Mouse (Mus musculus): Measurements from ENCODE around the gene Otop3. TPM values are rescaled to one million over a fixed set of nuclear protein-coding genes. Genes with fewer than 3 reads are reported as not detected.

The Otop3 gene
- polyA plus RNA-seq, 1 experiment from 2014 or later = not detected

GRCm38 (mm10) chr11:115326730-115327129, 7.8 kb upstream of the Otop3 start:
- Histone ChIP-seq H3K9me3 (ENCODE audit: control insufficient read depth, low read length) (no peaks in the 10 kb centered on the region), H3K9ac (ENCODE audit: low read length) (no peak overlapping the region), H3K4me1 (replicated peaks; ENCODE audit: control insufficient read depth, insufficient read depth, low read length) (peaks cover 2% of the 10 kb centered on the region; the same call in 1 of the 2 replicates), H3K4me2 (ENCODE audit: low read depth, low read length, severe bottlenecking) (no peak overlapping the region), H3K27ac (ENCODE audit: low read depth, low read length) (no peak overlapping the region), H3K4me3 (ENCODE audit: low read depth, low read length) (no peak overlapping the region), H3K36me3 (ENCODE audit: control insufficient read depth, insufficient read depth, low read length) (no peaks in the 10 kb centered on the region), H3K27me3 (ENCODE audit: control insufficient read depth, insufficient read depth, low read length) (peaks cover 31% of the 10 kb centered on the region)
- whole genome bisulfite sequencing = 75% methylated on average over 7 of the region's 7 CpGs
- no peak for DNase-seq (ENCODE audit: low spot score)
- ATAC-seq (replicated peaks; ENCODE audit: low FRiP score) = no peak

GRCm38 (mm10) chr11:115329339-115329738, 5.2 kb upstream of the Otop3 start:
- H3K4me3 ChIP-seq (ENCODE audit: low read depth, low read length) = no peak overlapping the region
- peaks cover 11% of the 10 kb centered on the region; the same call in 1 of the 2 replicates for H3K27me3 ChIP-seq (ENCODE audit: control insufficient read depth, insufficient read depth, low read length)
- H3K4me2 ChIP-seq (ENCODE audit: low read depth, low read length, severe bottlenecking) = no peak overlapping the region
- no peak overlapping the region for H3K27ac ChIP-seq (ENCODE audit: low read depth, low read length)
- no peak for ATAC-seq (replicated peaks; ENCODE audit: low FRiP score)
- no peaks in the 10 kb centered on the region for H3K9me3 ChIP-seq (ENCODE audit: control insufficient read depth, low read length)
- peaks cover under 1% of the 10 kb centered on the region; the same call in 1 of the 2 replicates for H3K4me1 ChIP-seq (replicated peaks; ENCODE audit: control insufficient read depth, insufficient read depth, low read length)
- no peak overlapping the region for H3K9ac ChIP-seq (ENCODE audit: low read length)
- DNase-seq (ENCODE audit: low spot score) = no peak
- 65% methylated on average over 15 of the region's 15 CpGs for WGBS
- H3K36me3 ChIP-seq (ENCODE audit: control insufficient read depth, insufficient read depth, low read length) = no peaks in the 10 kb centered on the region

GRCm38 (mm10) chr11:115335223-115335622, 692 bp downstream of the Otop3 start:
- H3K9ac ChIP-seq (ENCODE audit: low read length) = no peak overlapping the region
- H3K4me1 ChIP-seq (replicated peaks; ENCODE audit: control insufficient read depth, insufficient read depth, low read length) = peaks cover 3% of the 10 kb centered on the region; the same call in 1 of the 2 replicates
- no peaks in the 10 kb centered on the region for H3K36me3 ChIP-seq (ENCODE audit: control insufficient read depth, insufficient read depth, low read length)
- no peak overlapping the region for H3K4me3 ChIP-seq (ENCODE audit: low read depth, low read length)
- DNase-seq (ENCODE audit: low spot score) (no peak), ATAC-seq (replicated peaks; ENCODE audit: low FRiP score) (no peak)
- no peak overlapping the region for H3K4me2 ChIP-seq (ENCODE audit: low read depth, low read length, severe bottlenecking)
- H3K9me3 ChIP-seq (ENCODE audit: control insufficient read depth, low read length) = no peaks in the 10 kb centered on the region
- peaks cover 24% of the 10 kb centered on the region for H3K27me3 ChIP-seq (ENCODE audit: control insufficient read depth, insufficient read depth, low read length)
- WGBS = 60% methylated on average over 12 of the region's 12 CpGs
- H3K27ac ChIP-seq (ENCODE audit: low read depth, low read length) = no peak overlapping the region

GRCm38 (mm10) chr11:115336115-115336514, 1.6 kb downstream of the Otop3 start:
- no peaks in the 10 kb centered on the region for H3K9me3 ChIP-seq (ENCODE audit: control insufficient read depth, low read length)
- DNase-seq (ENCODE audit: low spot score) (no peak), ATAC-seq (replicated peaks; ENCODE audit: low FRiP score) (no peak)
- H3K4me2 ChIP-seq (ENCODE audit: low read depth, low read length, severe bottlenecking) = no peak overlapping the region
- H3K27ac ChIP-seq (ENCODE audit: low read depth, low read length) = no peak overlapping the region
- H3K27me3 ChIP-seq (ENCODE audit: control insufficient read depth, insufficient read depth, low read length) = peaks cover 24% of the 10 kb centered on the region
- no peak overlapping the region for H3K9ac ChIP-seq (ENCODE audit: low read length)
- WGBS = 18% methylated on average over 6 of the region's 6 CpGs
- no peak overlapping the region for H3K4me3 ChIP-seq (ENCODE audit: low read depth, low read length)
- H3K4me1 ChIP-seq (replicated peaks; ENCODE audit: control insufficient read depth, insufficient read depth, low read length) = peaks cover 3% of the 10 kb centered on the region; the same call in 1 of the 2 replicates
- H3K36me3 ChIP-seq (ENCODE audit: control insufficient read depth, insufficient read depth, low read length) = no peaks in the 10 kb centered on the region

GRCm38 (mm10) chr11:115337350-115337749, 2.8 kb downstream of the Otop3 start:
- 62% methylated on average over 3 of the region's 3 CpGs for WGBS
- no peaks in the 10 kb centered on the region for H3K9me3 ChIP-seq (ENCODE audit: control insufficient read depth, low read length)
- H3K4me1 ChIP-seq (replicated peaks; ENCODE audit: control insufficient read depth, insufficient read depth, low read length) = peaks cover 3% of the 10 kb centered on the region; the same call in 1 of the 2 replicates
- H3K36me3 ChIP-seq (ENCODE audit: control insufficient read depth, insufficient read depth, low read length) = no peaks in the 10 kb centered on the region
- peaks cover 24% of the 10 kb centered on the region for H3K27me3 ChIP-seq (ENCODE audit: control insufficient read depth, insufficient read depth, low read length)
- no peak overlapping the region for H3K4me3 ChIP-seq (ENCODE audit: low read depth, low read length)
- H3K9ac ChIP-seq (ENCODE audit: low read length) = no peak overlapping the region
- H3K4me2 ChIP-seq (ENCODE audit: low read depth, low read length, severe bottlenecking) = no peak overlapping the region
- no peak for ATAC-seq (replicated peaks; ENCODE audit: low FRiP score)
- DNase-seq (ENCODE audit: low spot score) = no peak
- no peak overlapping the region for H3K27ac ChIP-seq (ENCODE audit: low read depth, low read length)

- Histone ChIP-seq H3K27me3 (ENCODE audit: control insufficient read depth, insufficient read depth, low read length) (peaks cover 24% of the 10 kb centered on the region), H3K36me3 (ENCODE audit: control insufficient read depth, insufficient read depth, low read length) (no peaks in the 10 kb centered on the region), H3K4me1 (replicated peaks; ENCODE audit: control insufficient read depth, insufficient read depth, low read length) (peaks cover 3% of the 10 kb centered on the region; the same call in 1 of the 2 replicates), H3K4me2 (ENCODE audit: low read depth, low read length, severe bottlenecking) (no peak overlapping the region), H3K9me3 (ENCODE audit: control insufficient read depth, low read length) (no peaks in the 10 kb centered on the region), H3K9ac (ENCODE audit: low read length) (no peak overlapping the region), H3K27ac (ENCODE audit: low read depth, low read length) (no peak overlapping the region), H3K4me3 (ENCODE audit: low read depth, low read length) (no peak overlapping the region)
- WGBS = 58% methylated on average over 1 of the region's 1 CpGs
- no peak for ATAC-seq (replicated peaks; ENCODE audit: low FRiP score)
- DNase-seq (ENCODE audit: low spot score) = no peak
Measured at GRCm38 (mm10) chr11:115337826-115338225, 3.3 kb downstream of the Otop3 start.

GRCm38 (mm10) chr11:115341246-115341645, 6.7 kb downstream of the Otop3 start:
- WGBS = 64% methylated on average over 2 of the region's 2 CpGs
- Histone ChIP-seq H3K9ac (ENCODE audit: low read length) (no peak overlapping the region), H3K27me3 (ENCODE audit: control insufficient read depth, insufficient read depth, low read length) (peaks cover 3% of the 10 kb centered on the region; the same call in 1 of the 2 replicates), H3K4me3 (ENCODE audit: low read depth, low read length) (no peak overlapping the region), H3K36me3 (ENCODE audit: control insufficient read depth, insufficient read depth, low read length) (no peaks in the 10 kb centered on the region), H3K4me1 (replicated peaks; ENCODE audit: control insufficient read depth, insufficient read depth, low read length) (no peaks in the 10 kb centered on the region), H3K4me2 (ENCODE audit: low read depth, low read length, severe bottlenecking) (no peak overlapping the region), H3K9me3 (ENCODE audit: control insufficient read depth, low read length) (no peaks in the 10 kb centered on the region), H3K27ac (ENCODE audit: low read depth, low read length) (no peak overlapping the region)
- no peak for ATAC-seq (replicated peaks; ENCODE audit: low FRiP score)
- DNase-seq (ENCODE audit: low spot score) = no peak

GRCm38 (mm10) chr11:115341866-115342265, 7.3 kb downstream of the Otop3 start:
- ATAC-seq (replicated peaks; ENCODE audit: low FRiP score) (no peak), DNase-seq (ENCODE audit: low spot score) (no peak)
- Histone ChIP-seq H3K9me3 (ENCODE audit: control insufficient read depth, low read length) (no peaks in the 10 kb centered on the region), H3K27ac (ENCODE audit: low read depth, low read length) (no peak overlapping the region), H3K4me3 (ENCODE audit: low read depth, low read length) (no peak overlapping the region), H3K4me2 (ENCODE audit: low read depth, low read length, severe bottlenecking) (no peak overlapping the region), H3K27me3 (ENCODE audit: control insufficient read depth, insufficient read depth, low read length) (no peaks in the 10 kb centered on the region), H3K9ac (ENCODE audit: low read length) (no peak overlapping the region), H3K4me1 (replicated peaks; ENCODE audit: control insufficient read depth, insufficient read depth, low read length) (no peaks in the 10 kb centered on the region), H3K36me3 (ENCODE audit: control insufficient read depth, insufficient read depth, low read length) (no peaks in the 10 kb centered on the region)
- 70% methylated on average over 6 of the region's 6 CpGs for WGBS

GRCm38 (mm10) chr11:115344967-115345366, 10.4 kb downstream of the Otop3 start:
- H3K4me3 ChIP-seq (ENCODE audit: low read depth, low read length) = no peak overlapping the region

More at GRCm38 (mm10) chr11:115344967-115345366, 10.4 kb downstream of the Otop3 start:
- no peak for ATAC-seq (replicated peaks; ENCODE audit: low FRiP score)
- 12% methylated on average over 12 of the region's 12 CpGs for WGBS
- no peak overlapping the region for H3K9ac ChIP-seq (ENCODE audit: low read length)
- no peak overlapping the region for H3K4me2 ChIP-seq (ENCODE audit: low read depth, low read length, severe bottlenecking)
- H3K36me3 ChIP-seq (ENCODE audit: control insufficient read depth, insufficient read depth, low read length) = no peaks in the 10 kb centered on the region
- no peaks in the 10 kb centered on the region for H3K9me3 ChIP-seq (ENCODE audit: control insufficient read depth, low read length)
- no peak for DNase-seq (ENCODE audit: low spot score)
- no peaks in the 10 kb centered on the region for H3K27me3 ChIP-seq (ENCODE audit: control insufficient read depth, insufficient read depth, low read length)
- H3K27ac ChIP-seq (ENCODE audit: low read depth, low read length) = no peak overlapping the region
- H3K4me1 ChIP-seq (replicated peaks; ENCODE audit: control insufficient read depth, insufficient read depth, low read length) = no peaks in the 10 kb centered on the region

All from forebrain, embryonic 11.5 days (tissue).